Mouse (Mus musculus) liver, postnatal 0 days (tissue): ENCODE measurements at regions not wholly inside any gene's neighbourhood (a gene's known extent, or its start where the extent isn't known, plus 50 kb on each side); places are given as distances from the start of the nearest gene placed in this dataset.

Experiments used
- ATAC-seq: fragments of 200-750 bp; cut with Nextera tagmentation; 2 replicates; pipeline ENCODE4 v1.8.0; 2017; ENCODE audit warnings: mild to moderate bottlenecking, moderate library complexity
- DNase-seq: peaks from one replicate; pipeline ENCODE4 v3.0.0-alpha.2; 2016
- H3K27ac ChIP-seq: fragments of 300-500 bp; sonication (generic); 2 replicates; pipeline ENCODE4 v1.5.1; 2014; ENCODE audit warnings: antibody characterized with exemption, moderate library complexity, mild to moderate bottlenecking, low read depth
- H3K27me3 ChIP-seq: fragments of 300-500 bp; sonication (generic); 2 replicates; pipeline ENCODE4 v1.6.1; 2014; ENCODE audit warnings: low read length, control low read depth, mixed read lengths; ENCODE audit not compliant: insufficient read depth
- H3K36me3 ChIP-seq: fragments of 300-500 bp; sonication (generic); replicated peaks from 2 replicates; pipeline ENCODE4 v1.6.1; 2014; ENCODE audit warnings: mild to moderate bottlenecking, control low read depth, low read length, moderate library complexity, mixed read lengths; ENCODE audit not compliant: insufficient read depth
- H3K4me1 ChIP-seq: fragments of 300-500 bp; sonication (generic); 2 replicates; pipeline ENCODE4 v1.6.1; 2014; ENCODE audit warnings: antibody characterized with exemption, mild to moderate bottlenecking, control low read depth; ENCODE audit not compliant: insufficient read depth
- H3K4me2 ChIP-seq: fragments of 300-500 bp; sonication (generic); 2 replicates; pipeline ENCODE4 v1.6.1; 2014; ENCODE audit warnings: low read depth, mild to moderate bottlenecking, low read length, moderate library complexity, mixed read lengths
- H3K4me3 ChIP-seq: fragments of 300-500 bp; sonication (generic); 2 replicates; pipeline ENCODE4 v1.5.1; 2014; ENCODE audit warnings: low read depth, low read length
- H3K9ac ChIP-seq: fragments of 300-500 bp; sonication (generic); replicated peaks from 2 replicates; pipeline ENCODE4 v1.6.1; 2014; ENCODE audit warnings: mild to moderate bottlenecking, moderate library complexity
- H3K9me3 ChIP-seq: fragments of 300-500 bp; sonication (generic); 2 replicates; pipeline ENCODE4 v1.6.1; 2016; ENCODE audit warnings: mild to moderate bottlenecking, control low read depth, low read length, mixed read lengths
- CTCF ChIP-seq: sonication (generic); IDR thresholded peaks from 2 replicates; pipeline ENCODE4 v1.5.1; 2016; ENCODE audit warnings: antibody characterized with exemption, low read depth
- EP300 ChIP-seq: IDR thresholded peaks from 2 replicates; pipeline ENCODE4 v1.6.1; 2016; ENCODE audit warnings: antibody characterized with exemption, low read depth, mild to moderate bottlenecking
- WGBS: fragments of 180-500 bp; shearing (Covaris S2); extraction: QIAGEN DNeasy Blood & Tissue Kit; methylation state at CpG from one replicate; pipeline ENCODE4 v1.1.7; 2014; ENCODE audit not compliant: insufficient replicate concordance; 5-methylcytosine and 5-hydroxymethylcytosine counted together

DNA sequence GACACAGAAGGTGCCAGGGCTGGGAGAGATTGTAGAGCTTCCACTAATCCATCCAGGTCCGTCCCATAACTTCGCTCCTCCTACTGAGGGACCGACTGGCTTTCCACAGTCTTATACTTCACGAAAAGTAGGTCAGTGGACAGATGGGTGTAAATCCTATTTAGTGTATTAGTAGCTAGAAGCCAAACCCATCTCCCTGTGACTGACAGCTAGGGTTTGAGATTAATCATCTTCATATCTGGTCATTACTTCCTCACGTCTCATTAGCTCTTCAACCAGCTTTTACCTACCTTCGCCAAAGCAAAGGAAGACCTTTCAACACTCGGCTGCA lies 60.4 kb upstream of the Scaf11 start:
- no peak overlapping the region for H3K27ac ChIP-seq
- H3K9me3 ChIP-seq, result no peaks in the 10 kb centered on the region
- H3K9ac ChIP-seq, result no peak overlapping the region
- ATAC-seq (no peak), DNase-seq (no peak)
- no peaks in the 10 kb centered on the region for H3K27me3 ChIP-seq
- 85% methylated on average over 7 of the region's 7 CpGs for WGBS
- H3K4me1 ChIP-seq, result peaks cover 5% of the 10 kb centered on the region; the same call in 1 of the 2 replicates
- no peak overlapping the region for H3K4me2 ChIP-seq
- TF ChIP-seq EP300 (no peak), CTCF (no peak)
- no peak overlapping the region for H3K4me3 ChIP-seq
- H3K36me3 ChIP-seq, result no peaks in the 10 kb centered on the region

DNA sequence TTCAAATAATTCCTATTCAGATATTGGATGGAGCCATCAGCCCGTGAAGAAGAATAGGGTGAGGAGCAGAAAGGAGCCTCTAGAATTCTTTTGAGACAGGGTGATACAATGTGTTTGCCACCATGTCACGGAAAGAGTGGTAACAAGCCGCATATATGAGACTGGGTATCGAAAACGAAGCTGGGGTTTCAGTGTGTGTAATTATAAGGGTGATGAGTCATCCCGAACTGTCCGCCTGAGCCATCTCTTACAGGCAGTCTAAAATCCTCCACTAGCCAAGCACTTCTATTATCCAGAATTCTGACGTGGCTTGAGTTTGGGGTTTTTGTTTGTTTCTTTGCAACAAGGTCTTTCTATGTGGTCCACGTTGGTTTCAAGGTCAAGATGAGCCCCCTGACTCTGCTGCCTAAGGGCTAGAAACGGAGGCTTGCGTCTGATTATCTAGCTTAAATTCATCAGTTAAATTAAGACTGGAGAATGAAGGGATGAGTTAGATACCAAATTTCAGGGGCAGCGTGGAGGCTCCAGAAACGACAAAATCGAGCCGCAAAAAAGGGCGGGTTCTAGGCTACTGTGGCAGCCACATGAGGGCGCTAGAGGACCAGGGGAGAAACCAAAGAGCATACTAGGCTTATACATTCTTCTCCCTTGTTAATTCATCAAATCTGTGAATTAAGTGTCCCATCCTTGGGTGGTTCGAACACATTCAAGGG lies 59.9 kb upstream of the Scaf11 start:
- DNase-seq (peak; percentile 65), ATAC-seq (no peak)
- H3K4me1 ChIP-seq, result peaks cover 6% of the 10 kb centered on the region; the same call in 1 of the 2 replicates
- H3K36me3 ChIP-seq, result no peaks in the 10 kb centered on the region
- no peak overlapping the region for H3K27ac ChIP-seq
- H3K9ac ChIP-seq, result no peak overlapping the region
- no peak overlapping the region for H3K4me2 ChIP-seq
- H3K4me3 ChIP-seq, result no peak overlapping the region
- TF ChIP-seq CTCF, result peak; percentile 79
- no peak for TF ChIP-seq EP300
- whole genome bisulfite sequencing, result 65% methylated on average over 18 of the region's 18 CpGs
- no peaks in the 10 kb centered on the region for H3K9me3 ChIP-seq
- H3K27me3 ChIP-seq, result no peaks in the 10 kb centered on the region

DNA sequence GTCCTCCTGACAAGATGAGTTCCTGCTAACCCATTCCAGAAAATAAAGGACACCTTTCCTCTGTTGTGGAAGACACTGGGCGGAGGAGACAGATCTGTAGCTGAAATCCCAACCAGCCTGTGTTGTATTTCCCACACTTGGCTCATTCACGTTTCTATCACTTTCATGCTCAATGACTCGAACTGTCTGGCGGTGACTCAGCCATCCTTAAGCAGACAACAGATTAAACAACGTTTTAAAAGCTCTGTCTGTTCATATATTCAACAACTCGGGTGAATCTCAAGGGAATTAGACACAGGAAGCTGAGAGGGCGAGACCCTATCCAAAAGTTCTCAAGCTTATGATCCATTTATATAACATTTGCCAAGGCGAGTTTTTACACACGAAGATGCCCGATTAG lies 57.5 kb upstream of the Scaf11 start:
- Histone ChIP-seq H3K27ac (no peak overlapping the region), H3K9ac (no peak overlapping the region), H3K9me3 (no peaks in the 10 kb centered on the region), H3K4me3 (no peak overlapping the region), H3K4me2 (no peak overlapping the region), H3K4me1 (peaks cover 6% of the 10 kb centered on the region; the same call in 1 of the 2 replicates), H3K27me3 (no peaks in the 10 kb centered on the region), H3K36me3 (no peaks in the 10 kb centered on the region)
- ATAC-seq (no peak), DNase-seq (no peak)
- WGBS, result 56% methylated on average over 10 of the region's 10 CpGs
- TF ChIP-seq EP300 (no peak), CTCF (no peak)

DNA sequence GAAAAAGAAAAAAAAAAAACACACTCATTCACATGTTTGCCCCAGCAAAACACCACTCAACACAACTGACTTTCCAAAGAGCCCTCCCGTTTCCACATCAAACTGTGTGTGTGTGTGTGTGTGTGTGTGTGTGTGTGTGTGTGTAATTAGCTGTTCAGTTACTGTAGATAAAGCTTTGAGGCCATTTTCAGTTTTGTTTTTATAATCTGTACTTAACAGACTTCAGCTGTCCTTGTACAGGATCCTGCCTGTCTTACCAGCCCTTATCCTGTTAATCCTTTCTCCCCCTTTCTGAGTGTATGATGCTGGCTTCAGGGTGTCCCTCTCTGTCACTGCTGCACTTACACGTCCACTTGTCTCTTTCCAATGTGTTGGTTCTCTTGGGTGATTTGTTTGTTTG lies 55.0 kb upstream of the Scaf11 start:
- WGBS, result 40% methylated on average over 2 of the region's 2 CpGs
- peak; percentile 33; the same call in 1 of the 2 replicates for ATAC-seq
- no peak overlapping the region for H3K4me2 ChIP-seq

DNA sequence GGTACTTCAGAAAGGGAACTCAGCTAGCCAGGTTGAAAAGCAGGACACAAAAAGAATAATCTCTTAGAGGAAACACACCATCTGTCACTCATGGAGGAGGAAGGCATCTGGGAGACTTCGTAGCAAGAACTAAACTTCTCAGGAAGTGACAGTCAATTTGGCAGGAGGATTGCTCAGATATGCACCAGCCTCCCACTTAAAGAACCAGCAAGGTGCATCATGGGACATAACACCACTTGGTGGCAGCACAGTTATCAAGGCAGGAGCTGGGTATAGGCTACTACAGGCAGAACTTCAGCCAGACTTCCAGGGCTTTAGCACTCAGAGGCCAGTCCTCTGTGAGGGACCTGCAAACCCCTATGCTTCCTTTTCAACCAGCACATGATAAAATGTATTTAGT lies 52.0 kb upstream of the Scaf11 start:
- no peak overlapping the region for H3K27ac ChIP-seq
- H3K4me1 ChIP-seq, result peaks cover 6% of the 10 kb centered on the region; the same call in 1 of the 2 replicates
- no peak overlapping the region for H3K9ac ChIP-seq
- no peak overlapping the region for H3K4me3 ChIP-seq
- no peak overlapping the region for H3K4me2 ChIP-seq
- H3K9me3 ChIP-seq, result no peaks in the 10 kb centered on the region
- TF ChIP-seq EP300 (no peak), CTCF (no peak)
- H3K36me3 ChIP-seq, result no peaks in the 10 kb centered on the region
- WGBS, result 35% methylated on average over 1 of the region's 1 CpGs
- no peaks in the 10 kb centered on the region for H3K27me3 ChIP-seq
- no peak for DNase-seq
- no peak for ATAC-seq

More for the DNA sequence above, 55.0 kb upstream of the Scaf11 start:
- DNase-seq, result no peak
- TF ChIP-seq EP300, result no peak
- TF ChIP-seq CTCF, result no peak
- H3K9ac ChIP-seq, result no peak overlapping the region
- no peaks in the 10 kb centered on the region for H3K36me3 ChIP-seq
- H3K27ac ChIP-seq, result no peak overlapping the region
- H3K4me1 ChIP-seq, result peaks cover 6% of the 10 kb centered on the region; the same call in 1 of the 2 replicates
- H3K4me3 ChIP-seq, result no peak overlapping the region
- H3K9me3 ChIP-seq, result no peaks in the 10 kb centered on the region
- H3K27me3 ChIP-seq, result no peaks in the 10 kb centered on the region
